Mouse (Mus musculus) cerebellum, adult 2 months (tissue): ENCODE results near the gene Olfr1416. TPM values are rescaled to one million over a fixed set of nuclear protein-coding genes. Genes with fewer than 3 reads are reported as not detected.
"Not testable (repeated sequence)": the region's sequence is repeated elsewhere in the genome, so short reads cannot be mapped to it uniquely, and the experiment has no call there.

Experiments used
- DNase-seq, 2 experiments: peaks; one replicate each; pipeline ENCODE4 v3.0.0; 2021
- H3K27ac ChIP-seq: fragments of 200-500 bp; 2 replicates; pipeline ENCODE4 v1.5.1; 2012; ENCODE audit warnings: low read length, control low read depth, inconsistent platforms; ENCODE audit not compliant: insufficient read depth
- H3K27me3 ChIP-seq: fragments of 200-500 bp; 2 replicates; pipeline ENCODE4 v1.6.1; 2012; ENCODE audit warnings: inconsistent platforms, mild to moderate bottlenecking, low read length, moderate library complexity; ENCODE audit not compliant: control insufficient read depth, insufficient read depth
- H3K4me1 ChIP-seq: fragments of 200-500 bp; 2 replicates; pipeline ENCODE4 v1.6.1; 2011; ENCODE audit warnings: low read length; ENCODE audit not compliant: control insufficient read depth, insufficient read depth
- H3K4me3 ChIP-seq: fragments of 200-500 bp; replicated peaks from 2 replicates; pipeline ENCODE3; 2011; ENCODE audit warnings: mild to moderate bottlenecking, low read depth, low read length, control low read depth; ENCODE audit not compliant: insufficient read depth
- CTCF ChIP-seq: fragments of 200-500 bp; IDR thresholded peaks from 2 replicates; pipeline ENCODE4 v1.5.1; 2011; ENCODE audit warnings: low read depth, mild to moderate bottlenecking, control low read depth, low read length, moderate library complexity, borderline replicate concordance; ENCODE audit not compliant: insufficient read depth
- POLR2A ChIP-seq: fragments of 200-500 bp; IDR thresholded peaks from 2 replicates; pipeline ENCODE4 v1.6.1; 2011; ENCODE audit warnings: low read length, control low read depth, borderline replicate concordance; ENCODE audit not compliant: insufficient read depth
- WGBS: fragments of 180-500 bp; shearing (Covaris S2); methylation state at CpG from one replicate; pipeline ENCODE4 v1.1.7; 2018; 5-methylcytosine and 5-hydroxymethylcytosine counted together
- polyA plus RNA-seq: library from polyadenylated mRNA; depleted of rRNA; stranded (reverse); fragments of >200 nt; gene quantifications from 2 replicates; pipeline ENCODE4 v1.2.3, GENCODE M21; 2012; rRNA removed

Gene Olfr1416
- polyA plus RNA-seq: not detected in 2 replicates

- TF ChIP-seq CTCF: no peak
- TF ChIP-seq POLR2A: no peak
- H3K27me3 ChIP-seq: no peaks in the 10 kb centered on the region
- DNase-seq: no peak
- no peak within 1 kb of the TSS for H3K27ac ChIP-seq
- H3K4me3 ChIP-seq: no peak within 1 kb of the TSS
- no peaks in the 10 kb centered on the region for H3K4me1 ChIP-seq
These were observed at the start of gene Olfr1416 for GRCm38 (mm10) chr1:92485013-92485412. Olfr1416 (minus strand) TSS chr1:92485113.

GRCm38 (mm10) chr1:92523764-92524163, 38.9 kb upstream of the Olfr1416 start:
- no peak for TF ChIP-seq POLR2A
- no peak for TF ChIP-seq CTCF
- no peak for DNase-seq
- Histone ChIP-seq H3K4me3 (no peak overlapping the region), H3K27ac (no peak overlapping the region), H3K27me3 (no peaks in the 10 kb centered on the region), H3K4me1 (no peaks in the 10 kb centered on the region)
- 80% methylated on average over 3 of the region's 3 CpGs for WGBS

GRCm38 (mm10) chr1:92521376-92521775, 36.5 kb upstream of the Olfr1416 start:
- no peaks in the 10 kb centered on the region for H3K4me1 ChIP-seq
- H3K4me3 ChIP-seq: peak overlapping the region; percentile 41
- no peaks in the 10 kb centered on the region for H3K27me3 ChIP-seq
- TF ChIP-seq CTCF (peak; percentile 64), POLR2A (no peak)
- DNase-seq: peak; percentile 57
- WGBS: 4% methylated on average over 10 of the region's 10 CpGs
- no peak overlapping the region for H3K27ac ChIP-seq

- TF ChIP-seq CTCF: no peak
- TF ChIP-seq POLR2A: no peak
These were observed 34.1 kb upstream of the Olfr1416 start for GRCm38 (mm10) chr1:92519046-92519445.

GRCm38 (mm10) chr1:92518561-92518960, 33.6 kb upstream of the Olfr1416 start, which contains the start of gene Olfr1414:
Olfr1414 (minus strand) TSS chr1:92518661.
- WGBS: 88% methylated on average over 3 of the region's 3 CpGs
- TF ChIP-seq CTCF (no peak), POLR2A (no peak)
- H3K27me3 ChIP-seq: no peaks in the 10 kb centered on the region
- H3K4me1 ChIP-seq: no peaks in the 10 kb centered on the region
- no peak for DNase-seq
- no peak within 1 kb of the TSS for H3K27ac ChIP-seq
- no peak within 1 kb of the TSS for H3K4me3 ChIP-seq

More at GRCm38 (mm10) chr1:92519046-92519445, 34.1 kb upstream of the Olfr1416 start:
- Histone ChIP-seq H3K4me3 (no peak overlapping the region), H3K4me1 (no peaks in the 10 kb centered on the region), H3K27ac (no peak overlapping the region), H3K27me3 (no peaks in the 10 kb centered on the region)
- DNase-seq: no peak
- 88% methylated on average over 6 of the region's 6 CpGs for WGBS

- no peak for DNase-seq
- 86% methylated on average over 11 of the region's 11 CpGs for WGBS
- H3K27ac ChIP-seq: no peak overlapping the region
- H3K4me1 ChIP-seq: no peaks in the 10 kb centered on the region
- TF ChIP-seq POLR2A: no peak
- TF ChIP-seq CTCF: no peak
- no peaks in the 10 kb centered on the region for H3K27me3 ChIP-seq
- H3K4me3 ChIP-seq: no peak overlapping the region
These were observed 30.5 kb upstream of the Olfr1416 start for GRCm38 (mm10) chr1:92515390-92515789.

GRCm38 (mm10) chr1:92511646-92512045, 26.7 kb upstream of the Olfr1416 start:
- H3K4me3 ChIP-seq, H3K4me1 ChIP-seq, H3K27me3 ChIP-seq, H3K27ac ChIP-seq, DNase-seq: not testable (repeated sequence)
- WGBS: 78% methylated on average over 5 of the region's 5 CpGs

GRCm38 (mm10) chr1:92496001-92496400, 11.1 kb upstream of the Olfr1416 start, which contains the start of gene Olfr1415:
Olfr1415 (minus strand) TSS chr1:92496101.
- H3K4me1 ChIP-seq: no peaks in the 10 kb centered on the region
- WGBS: 56% methylated on average over 2 of the region's 2 CpGs
- no peak for TF ChIP-seq CTCF
- no peak for TF ChIP-seq POLR2A
- DNase-seq: no peak
- no peak within 1 kb of the TSS for H3K4me3 ChIP-seq
- H3K27ac ChIP-seq: no peak within 1 kb of the TSS
- H3K27me3 ChIP-seq: no peaks in the 10 kb centered on the region
